Mouse (Mus musculus) urinary bladder, postnatal 0 days (tissue): Measurements from ENCODE around the gene Trim30a. TPM values are rescaled to one million over a fixed set of nuclear protein-coding genes. Genes with fewer than 3 reads are reported as not detected.

ENCODE experiments used
- polyA plus RNA-seq: library from polyadenylated mRNA; unstranded; fragments of >200 nt; fragmentation: Nextera tagmentation; extraction: Ambion mirVana; gene quantifications from 2 replicates; pipeline ENCODE4 v1.2.1, GENCODE M21; 2015

Trim30a gene
- 2.1 and 3.0 TPM in 2 replicates for polyA plus RNA-seq

GRCm38 (mm10) chr7:104465065-104465744 is at the start of gene Trim30a:
Gene Trim30a, minus strand, starts transcription at chr7:104465193.

DNA sequence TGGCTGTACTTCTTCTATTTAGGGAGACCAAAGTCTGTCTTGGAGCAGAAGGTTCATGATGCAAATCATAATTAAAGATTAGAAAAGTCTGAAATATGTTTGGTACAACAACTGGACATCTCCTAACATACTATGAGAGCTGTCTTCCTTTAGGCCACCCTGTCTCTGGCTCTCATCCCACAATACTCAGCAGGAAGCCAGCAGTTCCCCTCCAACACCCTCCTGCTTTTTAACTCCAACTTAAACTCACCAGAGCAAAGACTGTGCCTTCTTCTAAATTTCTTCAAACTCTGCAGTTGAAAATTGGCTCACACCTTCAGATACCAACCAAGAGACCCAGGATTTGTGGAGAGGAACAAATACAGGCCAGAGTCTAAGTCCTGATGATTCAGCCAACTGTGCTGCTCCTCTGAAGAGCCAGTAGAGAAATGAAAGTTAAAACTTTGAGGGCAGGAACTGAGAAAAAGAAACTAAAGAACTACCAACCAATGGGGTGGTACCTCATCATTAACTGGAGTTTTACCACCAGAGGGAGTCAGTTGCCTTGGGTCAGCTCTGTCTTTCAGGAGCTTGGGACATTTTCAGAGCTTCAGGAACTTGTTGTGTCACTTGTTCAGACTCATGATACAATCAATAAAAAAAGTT is 42.5 kb upstream of the Trim30a start, which contains the start of gene Trim30d:
Gene Trim30d, minus strand, starts transcription at position 429 of the 645 bp plus-strand sequence.

DNA sequence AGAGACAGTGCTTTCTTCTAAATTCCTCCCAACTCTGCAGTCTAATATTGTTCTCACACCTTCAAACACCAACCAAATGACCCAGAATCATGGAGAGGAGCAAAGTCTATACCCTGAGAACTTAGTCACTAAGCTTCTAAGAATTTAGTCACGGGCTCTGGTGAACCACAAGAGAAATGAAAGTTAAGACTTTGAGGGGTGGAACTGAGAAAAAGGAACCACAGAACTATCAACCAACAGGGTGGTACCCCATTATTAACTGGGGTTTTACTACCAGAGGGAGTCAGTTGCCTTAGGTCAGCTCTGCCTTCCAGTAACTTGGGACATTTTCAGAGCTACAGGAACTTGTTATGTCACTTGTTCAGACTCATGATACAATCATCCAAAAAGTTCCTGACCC is 64.3 kb downstream of the Trim30a start, which contains the start of gene Trim30c:
Gene Trim30c, minus strand, starts transcription at position 140 of the 400 bp plus-strand sequence.

DNA sequence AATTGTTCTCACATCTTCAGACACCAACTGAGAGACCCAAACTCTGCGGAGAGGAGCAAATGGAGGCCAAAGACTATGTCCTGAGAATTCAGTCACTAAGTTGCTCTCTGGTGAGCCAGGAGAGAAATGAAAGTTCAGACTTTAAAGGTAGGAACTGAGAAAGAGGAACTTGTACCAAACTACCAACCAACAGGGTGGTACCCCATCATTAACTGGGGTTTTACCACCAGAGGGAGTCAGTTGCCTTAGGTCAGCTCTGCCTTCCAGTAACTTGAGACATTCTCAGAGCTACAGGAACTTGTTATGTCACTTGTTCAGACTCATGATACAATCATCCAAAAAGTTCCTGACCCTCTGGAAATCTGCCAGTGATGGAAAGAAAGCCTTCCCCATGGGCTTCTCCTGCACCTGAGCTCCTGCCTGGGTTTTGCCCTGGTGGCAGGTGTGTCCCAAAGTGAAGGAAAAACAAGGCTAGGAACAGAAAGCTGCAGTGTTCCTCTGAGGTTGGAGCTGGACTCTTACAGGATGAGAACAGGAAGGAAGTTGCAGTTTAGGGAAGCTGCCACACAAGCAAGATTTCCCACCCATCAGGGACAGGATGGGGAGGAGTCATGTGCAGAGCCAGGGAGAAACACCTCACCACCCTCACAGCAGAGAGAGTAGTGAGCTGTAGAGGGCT is 95.1 kb downstream of the Trim30a start, which contains the start of gene Trim30b:
Gene Trim30b, minus strand, starts transcription at position 149 of the 679 bp plus-strand sequence.

Other genes with a start within 250 kb of the Trim30a start
- gene Trim6, start 246.4 kb downstream of the Trim30a start, polyA plus RNA-seq, result 0.63 and 1.2 TPM in 2 replicates
- 2.3 and 2.7 TPM in 2 replicates for gene Trim34a, start 220.7 kb downstream of the Trim30a start, polyA plus RNA-seq
- gene Trim5, start 177.1 kb downstream of the Trim30a start, polyA plus RNA-seq, result 0.36 and 0.41 TPM in 2 replicates
- gene Trim12a, start 149.7 kb downstream of the Trim30a start, polyA plus RNA-seq, result 5.6 and 6.2 TPM in 2 replicates
- 0.11 and 0.29 TPM in 2 replicates for gene Trim34b, start 135.7 kb downstream of the Trim30a start, polyA plus RNA-seq
- 2.0 and 2.2 TPM in 2 replicates for gene Trim12c, start 111.8 kb downstream of the Trim30a start, polyA plus RNA-seq
- gene Trim30b, start 95.3 kb downstream of the Trim30a start, polyA plus RNA-seq, result 0.14 and 0.67 TPM in 2 replicates
- gene Trim30c, start 64.4 kb downstream of the Trim30a start, polyA plus RNA-seq, result 0.33 and 0.45 TPM in 2 replicates
- gene Trim30d, start 42.7 kb upstream of the Trim30a start, polyA plus RNA-seq, result 2.0 and 2.2 TPM in 2 replicates
- gene Olfr651, start 84.9 kb upstream of the Trim30a start, polyA plus RNA-seq, result not detected in 2 replicates
- not detected in 2 replicates for gene Olfr652, start 95.7 kb upstream of the Trim30a start, polyA plus RNA-seq
- gene Olfr653, start 112.1 kb upstream of the Trim30a start, polyA plus RNA-seq, result not detected in 2 replicates
- not detected in 2 replicates for gene Olfr654, start 121.8 kb upstream of the Trim30a start, polyA plus RNA-seq
- gene Olfr655, start 136.6 kb upstream of the Trim30a start, polyA plus RNA-seq, result not detected in 2 replicates
- gene Olfr656, start 148.8 kb upstream of the Trim30a start, polyA plus RNA-seq, result not detected in 2 replicates
- gene Olfr657, start 159.6 kb upstream of the Trim30a start, polyA plus RNA-seq, result not detected in 2 replicates
- gene Olfr658, start 182.1 kb upstream of the Trim30a start, polyA plus RNA-seq, result not detected in 2 replicates
- not detected in 2 replicates for gene Olfr659, start 201.6 kb upstream of the Trim30a start, polyA plus RNA-seq
- not detected in 2 replicates for gene Olfr661, start 221.3 kb upstream of the Trim30a start, polyA plus RNA-seq